Mouse (Mus musculus) layer of hippocampus, adult 11-12 months (tissue): ENCODE measurements around the gene Dld.

Experiments used
- DNase-seq: peaks from one replicate; pipeline ENCODE4 v3.0.0; 2022; ENCODE audit warnings: low spot score

Dld gene

GRCm38 (mm10) chr12:31294526-31294925, 56.7 kb downstream of the Dld start:
- no peak for DNase-seq

GRCm38 (mm10) chr12:31293361-31294142, 57.7 kb downstream of the Dld start:
- DNase-seq: no peak

DNA sequence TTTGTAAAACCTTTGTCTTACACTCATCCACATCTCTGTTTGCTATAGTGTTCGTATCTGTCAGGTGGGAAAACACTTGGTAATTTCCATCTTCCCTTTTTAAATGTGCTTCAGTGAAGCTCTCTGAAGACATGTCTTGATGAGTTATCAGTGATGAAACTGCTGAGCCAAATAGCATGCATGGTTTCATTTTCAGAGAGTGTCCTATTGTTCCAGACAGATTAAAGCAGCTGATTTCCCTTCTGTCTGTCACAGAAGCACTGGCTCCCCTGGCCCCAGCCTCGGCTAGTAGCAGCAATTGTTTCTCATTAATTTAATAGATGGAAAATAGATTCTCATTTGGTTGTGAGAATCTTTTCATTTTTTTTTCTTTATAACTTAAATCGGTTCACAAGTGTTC, 60.3 kb downstream of the Dld start:
- no peak for DNase-seq

DNA sequence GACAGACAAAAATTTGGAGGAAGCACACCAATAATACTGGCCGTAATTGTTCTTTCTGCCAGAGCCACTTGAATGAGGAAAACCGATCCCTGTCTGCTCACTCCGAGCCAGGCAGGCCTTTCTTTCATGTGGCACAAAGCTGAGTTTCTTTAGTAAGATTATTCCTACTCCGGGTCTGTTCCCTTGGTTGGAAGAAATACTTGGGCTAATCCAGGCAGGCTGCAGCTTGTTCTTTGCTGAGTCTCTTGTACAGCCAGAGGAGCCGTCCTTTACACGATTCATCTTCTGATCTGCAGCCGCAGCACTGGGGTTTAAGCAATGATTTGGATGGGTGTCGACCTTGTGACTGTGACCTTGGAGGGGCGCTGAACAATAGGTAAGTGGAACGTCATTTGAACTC, 62.2 kb downstream of the Dld start:
- DNase-seq: no peak

- DNase-seq: no peak
These were observed 67.6 kb downstream of the Dld start for GRCm38 (mm10) chr12:31283617-31284136.

- DNase-seq: no peak
These were observed 68.1 kb downstream of the Dld start for GRCm38 (mm10) chr12:31283131-31283530.

- DNase-seq: no peak
These were observed 69.0 kb downstream of the Dld start for GRCm38 (mm10) chr12:31282241-31282640.
